Mouse (Mus musculus) CH12.LX (cell line): ENCODE measurements around the gene Ism2.

Experiments
- CTCF ChIP-seq, 2 experiments: IDR thresholded peaks in 1 of 2; conservative IDR thresholded peaks in 1 of 2; 2 replicates each; pipeline ENCODE4 v1.5.1; 2011 to 2012; ENCODE audit warnings: low read depth in 2 of 2, low read length in 2 of 2, improper control_type of control experiment in 1 of 2, inconsistent platforms in 1 of 2, mild to moderate bottlenecking in 1 of 2, moderate library complexity in 1 of 2
- MAFK ChIP-seq: IDR thresholded peaks from 2 replicates; pipeline ENCODE4 v1.6.1; 2011; ENCODE audit warnings: low read length, improper control_type of control experiment; ENCODE audit not compliant: insufficient replicate concordance
- MAZ ChIP-seq: IDR thresholded peaks from 2 replicates; pipeline ENCODE4 v1.6.1; 2012; ENCODE audit warnings: low read depth, mild to moderate bottlenecking, inconsistent platforms, low read length, improper control_type of control experiment, moderate library complexity
- NRF1 ChIP-seq: IDR thresholded peaks from 2 replicates; pipeline ENCODE4 v1.6.1; 2014; ENCODE audit warnings: low read depth, mild to moderate bottlenecking, inconsistent platforms, low read length, improper control_type of control experiment, moderate library complexity
- SMC3 ChIP-seq: IDR thresholded peaks from 2 replicates; pipeline ENCODE4 v1.6.1; 2011; ENCODE audit warnings: low read depth, low read length, improper control_type of control experiment
- USF1 ChIP-seq: IDR thresholded peaks from 2 replicates; pipeline ENCODE4 v1.6.1; 2014; ENCODE audit warnings: low read depth, mild to moderate bottlenecking, inconsistent platforms, low read length, improper control_type of control experiment
- ZKSCAN1 ChIP-seq: IDR thresholded peaks from 2 replicates; pipeline ENCODE4 v1.6.1; 2012; ENCODE audit warnings: low read depth, inconsistent platforms, low read length, improper control_type of control experiment, borderline replicate concordance
- ZNF384 ChIP-seq: IDR thresholded peaks from 2 replicates; pipeline ENCODE4 v1.6.1; 2012; ENCODE audit warnings: low read depth, low read length, improper control_type of control experiment, inconsistent platforms

DNA sequence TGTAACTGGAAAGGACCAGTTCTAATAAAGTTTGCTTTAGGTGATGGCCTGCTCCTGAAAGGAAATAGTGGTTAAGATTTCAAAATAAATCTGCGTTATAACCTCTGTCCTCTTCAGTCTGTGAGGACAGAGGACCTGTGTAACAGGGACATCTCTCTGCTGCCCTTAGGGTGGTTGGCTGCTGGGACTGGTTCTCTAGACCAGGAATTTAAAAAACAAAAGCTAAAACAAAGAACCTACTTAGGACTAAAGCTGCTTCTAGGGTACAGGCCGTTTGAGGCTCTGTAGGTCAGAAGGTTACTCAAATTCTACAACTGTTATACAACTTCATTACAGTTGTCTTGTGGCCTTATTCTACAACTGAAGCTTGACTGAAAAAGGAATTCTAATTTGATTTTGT, 13.6 kb upstream of the Ism2 start:
- no peak for TF ChIP-seq NRF1
- no peak for TF ChIP-seq ZKSCAN1
- no peak for TF ChIP-seq USF1
- TF ChIP-seq CTCF (conservative IDR thresholded peaks at IDR 0.05 in 1 of 2, IDR thresholded peaks at IDR 0.05 in 1 of 2; ENCODE audit: low read depth in 2 of 2, low read length in 2 of 2), result no peak
- no peak for TF ChIP-seq MAFK
- no peak for TF ChIP-seq SMC3
- TF ChIP-seq ZNF384, result no peak
- TF ChIP-seq MAZ, result no peak
